Mouse (Mus musculus): ENCODE measurements around the gene Ltb4r2. TPM values are rescaled to one million over a fixed set of nuclear protein-coding genes. Genes with fewer than 3 reads are reported as not detected.

The Ltb4r2 gene
- polyA plus RNA-seq, 1 experiment from 2014 or later: 0.25 TPM

- 0 out of 2 replicates have a peak, but pooled peaks cover 7% of the 10 kb centered on the region for H3K27me3 ChIP-seq
- no peaks in the 10 kb centered on the region for H3K9me3 ChIP-seq (replicated peaks)
- no peak for ATAC-seq (replicated peaks; ENCODE audit: low FRiP score)
- H3K36me3 ChIP-seq: peaks cover 17% of the 10 kb centered on the region
- no peak overlapping the region for H3K27ac ChIP-seq
- H3K9ac ChIP-seq: no peak overlapping the region
- peaks cover 16% of the 10 kb centered on the region for H3K4me1 ChIP-seq
- WGBS: 94% methylated on average over 7 of the region's 7 CpGs
- no peak overlapping the region for H3K4me3 ChIP-seq (replicated peaks)
- H3K4me2 ChIP-seq: no peak overlapping the region
These were observed 37.8 kb upstream of the Ltb4r2 start for GRCm38 (mm10) chr14:55723433-55723832.

GRCm38 (mm10) chr14:55724411-55724871, 36.8 kb upstream of the Ltb4r2 start:
- ATAC-seq (replicated peaks; ENCODE audit: low FRiP score): no peak
- no peak overlapping the region for H3K9ac ChIP-seq
- no peak overlapping the region for H3K4me3 ChIP-seq (replicated peaks)
- H3K27ac ChIP-seq: no peak overlapping the region
- peaks cover 8% of the 10 kb centered on the region; the same call in 1 of the 2 replicates for H3K36me3 ChIP-seq
- no peaks in the 10 kb centered on the region for H3K9me3 ChIP-seq (replicated peaks)
- no peak overlapping the region for H3K4me2 ChIP-seq
- 52% methylated on average over 8 of the region's 8 CpGs for WGBS
- peaks cover 16% of the 10 kb centered on the region for H3K4me1 ChIP-seq
- 0 out of 2 replicates have a peak, but pooled peaks cover 7% of the 10 kb centered on the region for H3K27me3 ChIP-seq

- H3K4me2 ChIP-seq: no peak overlapping the region
- no peaks in the 10 kb centered on the region for H3K36me3 ChIP-seq
- 0 out of 2 replicates have a peak, but pooled peaks cover 7% of the 10 kb centered on the region for H3K27me3 ChIP-seq
- no peaks in the 10 kb centered on the region for H3K9me3 ChIP-seq (replicated peaks)
- H3K4me1 ChIP-seq: peaks cover 7% of the 10 kb centered on the region; the same call in 1 of the 2 replicates
- no peak overlapping the region for H3K27ac ChIP-seq
- H3K4me3 ChIP-seq (replicated peaks): no peak overlapping the region
- H3K9ac ChIP-seq: no peak overlapping the region
- no peak for ATAC-seq (replicated peaks; ENCODE audit: low FRiP score)
These were observed 35.0 kb upstream of the Ltb4r2 start for GRCm38 (mm10) chr14:55726261-55726660.

- Histone ChIP-seq H3K4me2 (no peak overlapping the region), H3K36me3 (no peaks in the 10 kb centered on the region), H3K27me3 (0 out of 2 replicates have a peak, but pooled peaks cover 7% of the 10 kb centered on the region), H3K4me1 (no peaks in the 10 kb centered on the region), H3K9ac (no peak overlapping the region), H3K27ac (no peak overlapping the region), H3K4me3 (replicated peaks) (no peak overlapping the region), H3K9me3 (replicated peaks) (no peaks in the 10 kb centered on the region)
- 71% methylated on average over 8 of the region's 8 CpGs for WGBS
- no peak for ATAC-seq (replicated peaks; ENCODE audit: low FRiP score)
These were observed 33.1 kb upstream of the Ltb4r2 start for GRCm38 (mm10) chr14:55727889-55728685.

- no peaks in the 10 kb centered on the region for H3K36me3 ChIP-seq
- ATAC-seq (replicated peaks; ENCODE audit: low FRiP score): no peak
- H3K4me2 ChIP-seq: no peak overlapping the region
- 0 out of 2 replicates have a peak, but pooled peaks cover 7% of the 10 kb centered on the region for H3K27me3 ChIP-seq
- no peaks in the 10 kb centered on the region for H3K9me3 ChIP-seq (replicated peaks)
- peaks cover 4% of the 10 kb centered on the region; the same call in 1 of the 2 replicates for H3K4me1 ChIP-seq
- H3K4me3 ChIP-seq (replicated peaks): no peak overlapping the region
- H3K9ac ChIP-seq: no peak overlapping the region
- 84% methylated on average over 7 of the region's 7 CpGs for WGBS
- no peak overlapping the region for H3K27ac ChIP-seq
These were observed 31.1 kb upstream of the Ltb4r2 start for GRCm38 (mm10) chr14:55730116-55730515.

GRCm38 (mm10) chr14:55730531-55731032, 30.6 kb upstream of the Ltb4r2 start:
- H3K9me3 ChIP-seq (replicated peaks): no peaks in the 10 kb centered on the region
- H3K27me3 ChIP-seq: 0 out of 2 replicates have a peak, but pooled peaks cover 7% of the 10 kb centered on the region
- 85% methylated on average over 7 of the region's 7 CpGs for WGBS
- no peak for ATAC-seq (replicated peaks; ENCODE audit: low FRiP score)
- no peak overlapping the region for H3K4me2 ChIP-seq
- H3K27ac ChIP-seq: no peak overlapping the region
- H3K4me1 ChIP-seq: peaks cover 4% of the 10 kb centered on the region; the same call in 1 of the 2 replicates
- no peaks in the 10 kb centered on the region for H3K36me3 ChIP-seq
- H3K9ac ChIP-seq: no peak overlapping the region
- H3K4me3 ChIP-seq (replicated peaks): no peak overlapping the region

GRCm38 (mm10) chr14:55733889-55734288, 27.3 kb upstream of the Ltb4r2 start:
- WGBS: 77% methylated on average over 10 of the region's 10 CpGs
- H3K4me2 ChIP-seq: no peak overlapping the region
- H3K27me3 ChIP-seq: no peaks in the 10 kb centered on the region
- H3K9ac ChIP-seq: no peak overlapping the region
- no peak overlapping the region for H3K4me3 ChIP-seq (replicated peaks)
- ATAC-seq (replicated peaks; ENCODE audit: low FRiP score): no peak
- no peak overlapping the region for H3K27ac ChIP-seq
- no peaks in the 10 kb centered on the region for H3K9me3 ChIP-seq (replicated peaks)
- peaks cover 4% of the 10 kb centered on the region; the same call in 1 of the 2 replicates for H3K4me1 ChIP-seq
- H3K36me3 ChIP-seq: peaks cover 12% of the 10 kb centered on the region

GRCm38 (mm10) chr14:55734869-55735268, 26.4 kb upstream of the Ltb4r2 start:
- H3K27me3 ChIP-seq: no peaks in the 10 kb centered on the region
- WGBS: 77% methylated on average over 7 of the region's 7 CpGs
- peaks cover 22% of the 10 kb centered on the region for H3K36me3 ChIP-seq
- H3K27ac ChIP-seq: no peak overlapping the region
- no peak overlapping the region for H3K4me3 ChIP-seq (replicated peaks)
- no peak for ATAC-seq (replicated peaks; ENCODE audit: low FRiP score)
- no peak overlapping the region for H3K4me2 ChIP-seq
- no peak overlapping the region for H3K9ac ChIP-seq
- H3K9me3 ChIP-seq (replicated peaks): no peaks in the 10 kb centered on the region
- peaks cover 4% of the 10 kb centered on the region; the same call in 1 of the 2 replicates for H3K4me1 ChIP-seq

GRCm38 (mm10) chr14:55735334-55735733, 25.9 kb upstream of the Ltb4r2 start:
- H3K27me3 ChIP-seq: no peaks in the 10 kb centered on the region
- H3K27ac ChIP-seq: no peak overlapping the region
- no peak overlapping the region for H3K4me2 ChIP-seq
- H3K36me3 ChIP-seq: peaks cover 27% of the 10 kb centered on the region
- no peak overlapping the region for H3K4me3 ChIP-seq (replicated peaks)
- H3K4me1 ChIP-seq: peaks cover 4% of the 10 kb centered on the region; the same call in 1 of the 2 replicates
- no peak overlapping the region for H3K9ac ChIP-seq
- ATAC-seq (replicated peaks; ENCODE audit: low FRiP score): no peak
- WGBS: 55% methylated on average over 3 of the region's 3 CpGs
- H3K9me3 ChIP-seq (replicated peaks): no peaks in the 10 kb centered on the region

- Histone ChIP-seq H3K27ac (no peak overlapping the region), H3K36me3 (peaks cover 31% of the 10 kb centered on the region), H3K27me3 (no peaks in the 10 kb centered on the region), H3K4me1 (peaks cover 4% of the 10 kb centered on the region; the same call in 1 of the 2 replicates), H3K4me2 (no peak overlapping the region), H3K9ac (no peak overlapping the region), H3K4me3 (replicated peaks) (no peak overlapping the region), H3K9me3 (replicated peaks) (no peaks in the 10 kb centered on the region)
- WGBS: 77% methylated on average over 4 of the region's 4 CpGs
- ATAC-seq (replicated peaks; ENCODE audit: low FRiP score): no peak
These were observed 25.5 kb upstream of the Ltb4r2 start for GRCm38 (mm10) chr14:55735758-55736157.

- 83% methylated on average over 9 of the region's 9 CpGs for WGBS
- no peaks in the 10 kb centered on the region for H3K27me3 ChIP-seq
These were observed 24.0 kb upstream of the Ltb4r2 start for GRCm38 (mm10) chr14:55737086-55737687.

GRCm38 (mm10) chr14:55743711-55744110, 17.5 kb upstream of the Ltb4r2 start:
- WGBS: 20% methylated on average over 10 of the region's 10 CpGs
- Histone ChIP-seq H3K9me3 (replicated peaks) (no peaks in the 10 kb centered on the region), H3K36me3 (peaks cover 56% of the 10 kb centered on the region), H3K4me2 (peak overlapping the region; percentile 42), H3K27ac (no peak overlapping the region), H3K9ac (no peak overlapping the region), H3K27me3 (no peaks in the 10 kb centered on the region), H3K4me1 (peaks cover 36% of the 10 kb centered on the region), H3K4me3 (replicated peaks) (peak overlapping the region; percentile 3)
- peak; percentile 74 for ATAC-seq (replicated peaks; ENCODE audit: low FRiP score)

More at GRCm38 (mm10) chr14:55737086-55737687, 24.0 kb upstream of the Ltb4r2 start:
- Histone ChIP-seq H3K9me3 (replicated peaks) (no peaks in the 10 kb centered on the region), H3K9ac (no peak overlapping the region), H3K4me3 (replicated peaks) (no peak overlapping the region), H3K4me1 (peaks cover 4% of the 10 kb centered on the region; the same call in 1 of the 2 replicates), H3K4me2 (no peak overlapping the region), H3K27ac (0 out of 2 replicates have a peak overlapping the region, but pooled peaks have one; percentile 15), H3K36me3 (peaks cover 38% of the 10 kb centered on the region)
- peak; percentile 69; the same call in 1 of the 2 replicates for ATAC-seq (replicated peaks; ENCODE audit: low FRiP score)
